Mouse (Mus musculus) ES-Bruce4 (cell line): ENCODE measurements around the gene Nos1. TPM values are rescaled to one million over a fixed set of nuclear protein-coding genes. Genes with fewer than 3 reads are reported as not detected.
A peak's percentile ranks its signal among the peaks of the same experiment; 100 is the strongest.

Experiments used
- H3K27ac ChIP-seq: 2 replicates; pipeline ENCODE4 v1.5.1; 2012; ENCODE audit warnings: low read length, inconsistent platforms; ENCODE audit not compliant: insufficient read depth
- H3K27me3 ChIP-seq: 2 replicates; pipeline ENCODE4 v1.6.1; 2012; ENCODE audit warnings: mild to moderate bottlenecking, low read length, inconsistent platforms; ENCODE audit not compliant: control insufficient read depth, poor library complexity, insufficient read depth, severe bottlenecking
- H3K36me3 ChIP-seq: 2 replicates; pipeline ENCODE4 v1.6.1; 2012; ENCODE audit warnings: inconsistent platforms, mild to moderate bottlenecking, low read length, moderate library complexity; ENCODE audit not compliant: control insufficient read depth, poor library complexity, insufficient read depth, severe bottlenecking
- H3K4me1 ChIP-seq: one replicate; pipeline ENCODE4 v1.8.1; 2011; ENCODE audit warnings: low read length; ENCODE audit not compliant: control insufficient read depth, insufficient read depth
- H3K4me3 ChIP-seq: 2 replicates; pipeline ENCODE4 v1.5.1; 2011; ENCODE audit warnings: low read depth, mild to moderate bottlenecking, low read length
- H3K9ac ChIP-seq: 2 replicates; pipeline ENCODE4 v1.6.1; 2012; ENCODE audit warnings: low read depth, mild to moderate bottlenecking, inconsistent platforms; ENCODE audit not compliant: poor library complexity, severe bottlenecking
- H3K9me3 ChIP-seq: replicated peaks from 2 replicates; pipeline ENCODE4 v1.6.1; 2012; ENCODE audit warnings: mild to moderate bottlenecking, low read length, inconsistent platforms; ENCODE audit not compliant: control insufficient read depth, poor library complexity, insufficient read depth, severe bottlenecking
- CTCF ChIP-seq: IDR thresholded peaks from one replicate; pipeline ENCODE4 v1.8.1; 2011; ENCODE audit warnings: low read depth, low read length
- EP300 ChIP-seq: IDR thresholded peaks from 2 replicates; pipeline ENCODE4 v1.6.1; 2011; ENCODE audit warnings: low read depth, low read length; ENCODE audit not compliant: insufficient read depth
- POLR2A ChIP-seq: IDR thresholded peaks from one replicate; pipeline ENCODE4 v1.8.1; 2011; ENCODE audit warnings: low read length; ENCODE audit not compliant: insufficient read depth
- polyA plus RNA-seq: library from polyadenylated mRNA; stranded (reverse); fragments of >200 nt; gene quantifications from 2 replicates; pipeline ENCODE4 v1.2.4, GENCODE M21; 2011; ENCODE audit warnings: low read depth; ENCODE audit not compliant: missing spikeins, insufficient read depth, insufficient read length

The Nos1 gene
- polyA plus RNA-seq, 1 experiment: 1.7 TPM

GRCm38 (mm10) chr5:117889571-117889970, 108.7 kb downstream of the Nos1 start:
- Histone ChIP-seq H3K36me3 (no peaks in the 10 kb centered on the region), H3K9ac (no peak overlapping the region), H3K27ac (no peak overlapping the region), H3K9me3 (no peaks in the 10 kb centered on the region), H3K4me1 (no peaks in the 10 kb centered on the region), H3K27me3 (no peaks in the 10 kb centered on the region), H3K4me3 (no peak overlapping the region)
- TF ChIP-seq CTCF (no peak), POLR2A (no peak), EP300 (no peak)

- H3K27me3 ChIP-seq: no peaks in the 10 kb centered on the region
- H3K9me3 ChIP-seq: no peaks in the 10 kb centered on the region
- no peak overlapping the region for H3K27ac ChIP-seq
- H3K9ac ChIP-seq: no peak overlapping the region
- no peaks in the 10 kb centered on the region for H3K4me1 ChIP-seq
- H3K36me3 ChIP-seq: no peaks in the 10 kb centered on the region
- no peak for TF ChIP-seq EP300
- no peak for TF ChIP-seq CTCF
- no peak for TF ChIP-seq POLR2A
- H3K4me3 ChIP-seq: no peak overlapping the region
Observed at GRCm38 (mm10) chr5:117890871-117891270, 110.0 kb downstream of the Nos1 start.

- H3K4me1 ChIP-seq: peaks cover 2% of the 10 kb centered on the region
- TF ChIP-seq CTCF: no peak
- TF ChIP-seq EP300: no peak
- TF ChIP-seq POLR2A: no peak
- no peak overlapping the region for H3K9ac ChIP-seq
- H3K4me3 ChIP-seq: no peak overlapping the region
- no peaks in the 10 kb centered on the region for H3K9me3 ChIP-seq
- H3K36me3 ChIP-seq: no peaks in the 10 kb centered on the region
- no peaks in the 10 kb centered on the region for H3K27me3 ChIP-seq
- H3K27ac ChIP-seq: no peak overlapping the region
Observed at GRCm38 (mm10) chr5:117891545-117891944, 110.7 kb downstream of the Nos1 start.

- H3K4me1 ChIP-seq: peaks cover 9% of the 10 kb centered on the region
- H3K27ac ChIP-seq: no peak overlapping the region
- H3K9me3 ChIP-seq: no peaks in the 10 kb centered on the region
- no peaks in the 10 kb centered on the region for H3K27me3 ChIP-seq
- TF ChIP-seq POLR2A (no peak), CTCF (no peak), EP300 (no peak)
- no peak overlapping the region for H3K4me3 ChIP-seq
- no peak overlapping the region for H3K9ac ChIP-seq
- H3K36me3 ChIP-seq: no peaks in the 10 kb centered on the region
Observed at GRCm38 (mm10) chr5:117894050-117894449, 113.2 kb downstream of the Nos1 start.

GRCm38 (mm10) chr5:117898055-117898806, 117.4 kb downstream of the Nos1 start:
- peaks cover 12% of the 10 kb centered on the region for H3K4me1 ChIP-seq
- no peaks in the 10 kb centered on the region for H3K27me3 ChIP-seq
- H3K9me3 ChIP-seq: no peaks in the 10 kb centered on the region
- H3K27ac ChIP-seq: no peak overlapping the region
- no peak overlapping the region for H3K9ac ChIP-seq
- no peaks in the 10 kb centered on the region for H3K36me3 ChIP-seq
- no peak overlapping the region for H3K4me3 ChIP-seq
- TF ChIP-seq CTCF (no peak), EP300 (0 out of 2 replicates have a peak, but pooled peaks have one; percentile 66), POLR2A (no peak)

- no peak overlapping the region for H3K9ac ChIP-seq
- peaks cover 12% of the 10 kb centered on the region for H3K4me1 ChIP-seq
- no peak overlapping the region for H3K4me3 ChIP-seq
- H3K27ac ChIP-seq: no peak overlapping the region
- H3K9me3 ChIP-seq: no peaks in the 10 kb centered on the region
- TF ChIP-seq EP300: no peak
- H3K27me3 ChIP-seq: no peaks in the 10 kb centered on the region
- no peaks in the 10 kb centered on the region for H3K36me3 ChIP-seq
Observed at GRCm38 (mm10) chr5:117899361-117899760, 118.5 kb downstream of the Nos1 start.
